ENCODE assay signal across 9 mouse cellular contexts in the genomic region with DNA sequence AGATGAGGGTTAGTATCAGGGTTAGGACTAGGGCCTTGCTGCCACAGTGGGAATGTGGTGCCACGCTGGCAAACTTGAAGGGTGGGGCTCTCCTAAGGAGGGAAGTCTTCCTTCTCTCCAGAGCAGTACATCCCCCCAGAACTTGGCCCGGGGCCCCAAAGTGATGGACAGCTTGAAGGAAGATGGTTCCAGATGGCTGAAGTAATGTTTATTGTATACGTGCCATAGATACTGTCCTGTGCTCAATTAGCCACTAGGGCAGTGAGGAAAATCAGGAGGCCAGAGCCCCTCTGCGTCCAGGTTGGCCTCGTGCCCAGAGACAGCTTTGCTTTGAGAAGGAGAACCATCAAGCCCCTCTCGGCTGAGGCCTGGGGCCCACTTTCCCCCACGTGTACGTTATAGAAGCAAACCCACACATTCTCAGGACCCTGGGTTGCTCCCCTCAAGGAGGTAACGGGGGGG.
A peak's percentile ranks its signal among the peaks of the same experiment; 100 is the strongest.
DNase-seq lines count a peak whose midpoint lies in the region; ATAC-seq and TF ChIP-seq lines count a peak whose summit lies in the region.
"Had no signal": no experiment of that assay in that cellular context is flagged by ENCODE, and none has a peak within 500 bp of the region (broad histone marks: within the 10 kb centered on the region; RNA-seq: fewer than 3 reads in every experiment).

No protein-coding gene starts in this region.

- H3K27me3 ChIP-seq in heart, embryonic 11.5 days (ENCODE audit: control insufficient read depth, insufficient read depth, low read length) = no peaks in the 10 kb centered on the region
- H3K27me3 ChIP-seq in limb, embryonic 13.5 days = peaks cover 6% of the 10 kb centered on the region; the same call in 1 of the 2 replicates
- H3K27me3 ChIP-seq in stomach, postnatal 0 days (ENCODE audit: control insufficient read depth, insufficient read depth, low read length) = no peaks in the 10 kb centered on the region

- no peak overlapping the region for H3K4me3 ChIP-seq in heart, embryonic 11.5 days (ENCODE audit: low read depth, low read length)
- no peak overlapping the region for H3K4me3 ChIP-seq in limb, embryonic 13.5 days
- H3K4me3 ChIP-seq in stomach, postnatal 0 days (ENCODE audit: low read depth, low read length) = no peak overlapping the region

- peak; percentile 61 for TF ChIP-seq CTCF in stomach, postnatal 0 days (IDR thresholded peaks at IDR 0.05; ENCODE audit: low read depth)

- intact Hi-C loops in left cerebral cortex, postnatal 36 days (cut with DNase I) = no loop called here

- no peak overlapping the region for H3K4me2 ChIP-seq in heart, embryonic 11.5 days
- H3K4me2 ChIP-seq in limb, embryonic 13.5 days (replicated peaks) = no peak overlapping the region
- H3K4me2 ChIP-seq in stomach, postnatal 0 days (replicated peaks; ENCODE audit: low read depth) = no peak overlapping the region

- H3K4me1 ChIP-seq in heart, embryonic 11.5 days (ENCODE audit: control insufficient read depth, insufficient read depth, low read length) = peaks cover 27% of the 10 kb centered on the region
- H3K4me1 ChIP-seq in limb, embryonic 13.5 days = peaks cover 41% of the 10 kb centered on the region
- H3K4me1 ChIP-seq in stomach, postnatal 0 days (replicated peaks; ENCODE audit: control insufficient read depth, insufficient read depth) = no peaks in the 10 kb centered on the region

- WGBS in heart, embryonic 11.5 days (ENCODE audit: insufficient replicate concordance) = 34% methylated on average over 9 of the region's 9 CpGs
- 29% methylated on average over 9 of the region's 9 CpGs for WGBS in limb, embryonic 13.5 days
- WGBS in stomach, postnatal 0 days = 27% methylated on average over 9 of the region's 9 CpGs

- peak; percentile 64 for ATAC-seq in heart, embryonic 11.5 days (replicated peaks; ENCODE audit: insufficient number of reproducible peaks, low FRiP score, low TSS enrichment)
- ATAC-seq in limb, embryonic 13.5 days (ENCODE audit: low FRiP score, low read depth) = peak; percentile 68
- ATAC-seq in stomach, postnatal 0 days (ENCODE audit: low FRiP score, low TSS enrichment) = peak; percentile 70; the same call in 1 of the 2 replicates

- peak overlapping the region; percentile 29 for H3K27ac ChIP-seq in heart, embryonic 11.5 days (ENCODE audit: low read depth, low read length)
- H3K27ac ChIP-seq in limb, embryonic 13.5 days = peak overlapping the region; percentile 61; the same call in 1 of the 2 replicates
- H3K27ac ChIP-seq in stomach, postnatal 0 days (replicated peaks) = peak overlapping the region; percentile 81
- H3K27ac ChIP-seq: macrophage had no signal

- no peak for DNase-seq in heart, adult 9 months (ENCODE audit: low spot score in 2 of 2)
- DNase-seq in right cerebral cortex, postnatal 4 days = peak; percentile 33
- DNase-seq in right cerebral cortex, adult 18-20 months = no peak
- DNase-seq in stomach, postnatal 0 days (ENCODE audit: low spot score) = peak; percentile 38
- DNase-seq in left cerebral cortex, postnatal 36 days (ENCODE audit: low spot score in 2 of 2) = no peak
- DNase-seq in kidney, adult 11 months = no peak

- H3K36me3 ChIP-seq in heart, embryonic 11.5 days (ENCODE audit: control insufficient read depth, insufficient read depth, low read length) = no peaks in the 10 kb centered on the region
- H3K36me3 ChIP-seq in limb, embryonic 13.5 days = no peaks in the 10 kb centered on the region
- H3K36me3 ChIP-seq in stomach, postnatal 0 days (ENCODE audit: control insufficient read depth, insufficient read depth, low read length) = no peaks in the 10 kb centered on the region

- H3K9ac ChIP-seq in heart, embryonic 11.5 days (ENCODE audit: low read depth, low read length) = no peak overlapping the region
- H3K9ac ChIP-seq in limb, embryonic 13.5 days = no peak overlapping the region
- no peak overlapping the region for H3K9ac ChIP-seq in stomach, postnatal 0 days (ENCODE audit: low read length)

- H3K9me3 ChIP-seq in heart, embryonic 11.5 days (replicated peaks; ENCODE audit: control insufficient read depth, low read length) = no peaks in the 10 kb centered on the region
- H3K9me3 ChIP-seq in limb, embryonic 13.5 days = 0 out of 2 replicates have a peak, but pooled peaks cover 4% of the 10 kb centered on the region
- H3K9me3 ChIP-seq in stomach, postnatal 0 days (ENCODE audit: control insufficient read depth, low read length) = no peaks in the 10 kb centered on the region

- no peak for TF ChIP-seq EP300 in stomach, postnatal 0 days (optimal IDR thresholded peaks at IDR 0.05)

Comparison
In these comparisons a context has a peak if more than half of its experiments do, and no peak if none do; other contexts are left out.
1. DNase-seq: peak in right cerebral cortex, postnatal 4 days (single experiment) and stomach, postnatal 0 days (single experiment); none in heart, adult 9 months (0 of 2), right cerebral cortex, adult 18-20 months (single experiment), left cerebral cortex, postnatal 36 days (0 of 2) and kidney, adult 11 months (single experiment).
2. H3K27ac ChIP-seq: peak in every context shown above with its lines; median percentile 81 in stomach, postnatal 0 days; 61 in limb, embryonic 13.5 days; 29 in heart, embryonic 11.5 days.
3. Peak in every context shown above with its lines, with median percentiles within 50 percentile points of each other: ATAC-seq.